Mouse (Mus musculus): ENCODE results near the gene Sebox.

- TF ChIP-seq CTCF (IDR thresholded peaks at IDR 0.05; ENCODE audit: insufficient read depth, low read depth, low read length) (no peak), POLR2A (IDR thresholded peaks at IDR 0.05; ENCODE audit: insufficient read depth, low read depth, low read length) (no peak)
These were observed 25.5 kb downstream of the Sebox start for GRCm38 (mm10) chr11:78528714-78529113.

Data from olfactory bulb, adult 2 months (tissue).